Mouse (Mus musculus): ENCODE results near the gene Bcl2l1. TPM values are rescaled to one million over a fixed set of nuclear protein-coding genes. Genes with fewer than 3 reads are reported as not detected.

Gene Bcl2l1
- total and polyA plus RNA-seq, 3 experiments = 21.3 to 80.3 (median 34.5) TPM

GRCm38 (mm10) chr2:152734984-152735383 is 96.5 kb downstream of the Bcl2l1 start:
- peaks cover 6 to 11% of the 10 kb centered on the region in 2 experiments for H3K4me1 ChIP-seq (ENCODE audit: control insufficient read depth in 1 of 2, insufficient read depth in 2 of 2)
- peaks cover 6% of the 10 kb centered on the region for H3K9me3 ChIP-seq (replicated peaks; ENCODE audit: low read length)
- no peak overlapping the region for H3K27ac ChIP-seq (ENCODE audit: insufficient read depth, low read depth)
- DNase-seq (ENCODE audit: extremely low read depth) = peak; percentile 46
- H3K27me3 ChIP-seq (replicated peaks) = peaks cover 68% of the 10 kb centered on the region
- no peaks in the 10 kb centered on the region for H3K36me3 ChIP-seq (replicated peaks in 1 of 2; ENCODE audit: control insufficient read depth in 1 of 2, insufficient read depth in 1 of 2, low read length in 1 of 2)
- TF ChIP-seq CHD1 (IDR thresholded peaks at IDR 0.05; ENCODE audit: low read depth, low read length) = no peak
- no peak for TF ChIP-seq JUN (IDR thresholded peaks at IDR 0.05; ENCODE audit: insufficient read depth, low read depth, low read length)
- TF ChIP-seq ZNF384 (IDR thresholded peaks at IDR 0.05; ENCODE audit: low read depth, low read length) = peak; percentile 33; the same call in 1 of the 2 replicates
- TF ChIP-seq TCF12 (IDR thresholded peaks at IDR 0.05; ENCODE audit: low read depth, low read length) = 0 out of 2 replicates have a peak, but pooled peaks have one; percentile 23
- TF ChIP-seq SIN3A (IDR thresholded peaks at IDR 0.05; ENCODE audit: low read length) = peak; percentile 58; the same call in 1 of the 2 replicates
- peak; percentile 68; the same call in 1 of the 2 replicates for TF ChIP-seq MXI1 (IDR thresholded peaks at IDR 0.05; ENCODE audit: low read depth, low read length)
- TF ChIP-seq GABPA (IDR thresholded peaks at IDR 0.05; ENCODE audit: insufficient replicate concordance, low read depth, low read length) = no peak
- dilution Hi-C loops (cut with MboI; ENCODE audit: extremely low pct_ligation_motif_present, extremely low pct_unique_long_range_greater_than_20kb, low sequenced_read_pairs) = no loop called here
- no peaks in the 10 kb centered on the region for H3K79me2 ChIP-seq (replicated peaks; ENCODE audit: control insufficient read depth, extremely low read depth, insufficient read depth, poor library complexity, severe bottlenecking)
- in situ Hi-C loops (cut with MboI; ENCODE audit: low pct_ligation_motif_present, low pct_unique_long_range_greater_than_20kb, low sequenced_read_pairs) = loop anchor here (5.0 kb wide), 1 partner anchor 33 kb away; no protein-coding TSS in a partner anchor
- H3K9ac ChIP-seq (ENCODE audit: insufficient read depth, low read depth) = no peak overlapping the region
- no peak overlapping the region for H3K4me3 ChIP-seq (replicated peaks in 1 of 3; ENCODE audit: low read depth in 2 of 3, low read length in 2 of 3, poor library complexity in 1 of 3)
- peak overlapping the region; percentile 79 for H3K4me2 ChIP-seq (ENCODE audit: insufficient read depth, low read depth, poor library complexity, severe bottlenecking)

DNA sequence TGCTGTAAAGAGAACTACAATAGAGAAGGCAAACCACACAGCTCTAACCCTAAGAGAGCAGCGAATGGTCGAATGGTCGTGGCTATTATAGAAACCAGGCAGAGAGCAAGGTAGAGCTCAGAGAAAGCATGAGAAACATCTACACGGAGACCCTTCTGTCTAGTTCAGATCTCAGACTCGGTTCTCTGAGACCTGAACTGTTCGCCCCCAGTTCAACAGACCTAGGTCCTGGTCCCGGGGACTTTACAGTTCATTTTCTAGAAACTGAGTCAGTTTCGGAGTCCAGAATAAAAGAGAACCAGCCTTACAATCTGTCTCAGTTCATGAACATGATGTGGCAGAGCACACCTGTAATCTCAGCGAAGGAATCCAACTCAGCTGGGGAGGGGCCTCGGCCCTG is 97.0 kb downstream of the Bcl2l1 start:
- Histone ChIP-seq H3K4me3 (replicated peaks in 1 of 3; ENCODE audit: low read depth in 2 of 3, low read length in 2 of 3, poor library complexity in 1 of 3) (no peak overlapping the region), H3K27me3 (replicated peaks) (peaks cover 68% of the 10 kb centered on the region), H3K79me2 (replicated peaks; ENCODE audit: control insufficient read depth, extremely low read depth, insufficient read depth, poor library complexity, severe bottlenecking) (no peaks in the 10 kb centered on the region), H3K36me3 (replicated peaks in 1 of 2; ENCODE audit: control insufficient read depth in 1 of 2, insufficient read depth in 1 of 2, low read length in 1 of 2) (no peaks in the 10 kb centered on the region), H3K9me3 (replicated peaks; ENCODE audit: low read length) (peaks cover 6% of the 10 kb centered on the region), H3K27ac (ENCODE audit: insufficient read depth, low read depth) (no peak overlapping the region), H3K9ac (ENCODE audit: insufficient read depth, low read depth) (no peak overlapping the region), H3K4me1 (ENCODE audit: control insufficient read depth in 1 of 2, insufficient read depth in 2 of 2) (peaks cover 11% of the 10 kb centered on the region in 2 experiments), H3K4me2 (ENCODE audit: insufficient read depth, low read depth, poor library complexity, severe bottlenecking) (peak overlapping the region; percentile 79)
- dilution Hi-C loops (cut with MboI; ENCODE audit: extremely low pct_ligation_motif_present, extremely low pct_unique_long_range_greater_than_20kb, low sequenced_read_pairs) = no loop called here
- in situ Hi-C loops (cut with MboI; ENCODE audit: low pct_ligation_motif_present, low pct_unique_long_range_greater_than_20kb, low sequenced_read_pairs) = no loop called here
- DNase-seq (ENCODE audit: extremely low read depth) = no peak
- no peak for TF ChIP-seq JUN (IDR thresholded peaks at IDR 0.05; ENCODE audit: insufficient read depth, low read depth, low read length)
- TF ChIP-seq MXI1 (IDR thresholded peaks at IDR 0.05; ENCODE audit: low read depth, low read length) = no peak
- TF ChIP-seq GABPA (IDR thresholded peaks at IDR 0.05; ENCODE audit: insufficient replicate concordance, low read depth, low read length) = no peak
- no peak for TF ChIP-seq POLR2A (IDR thresholded peaks at IDR 0.05; ENCODE audit: low read depth, low read length)
- TF ChIP-seq UBTF (IDR thresholded peaks at IDR 0.05; ENCODE audit: low read depth, low read length) = no peak
- TF ChIP-seq CHD2 (IDR thresholded peaks at IDR 0.05; ENCODE audit: low read length) = no peak
- TF ChIP-seq ELF1 (IDR thresholded peaks at IDR 0.05; ENCODE audit: low read depth, low read length) = no peak
- no peak for TF ChIP-seq USF2 (conservative IDR thresholded peaks at IDR 0.05; ENCODE audit: low read depth, low read length)
- TF ChIP-seq USF1 (IDR thresholded peaks at IDR 0.05; ENCODE audit: low read depth, low read length) = no peak
- TF ChIP-seq RAD21 (IDR thresholded peaks at IDR 0.05; ENCODE audit: low read depth, low read length) = no peak
- TF ChIP-seq SIN3A (IDR thresholded peaks at IDR 0.05; ENCODE audit: low read length) = no peak
- TF ChIP-seq ZMIZ1 (IDR thresholded peaks at IDR 0.05; ENCODE audit: low read depth, low read length) = no peak
- TF ChIP-seq MYC (IDR thresholded peaks at IDR 0.05; ENCODE audit: low read depth, low read length) = no peak
- TF ChIP-seq CHD1 (IDR thresholded peaks at IDR 0.05; ENCODE audit: low read depth, low read length) = no peak
- no peak for TF ChIP-seq ZC3H11A (IDR thresholded peaks at IDR 0.05; ENCODE audit: low read depth, low read length)
- TF ChIP-seq ETS1 (conservative IDR thresholded peaks at IDR 0.05; ENCODE audit: low read depth, low read length) = no peak
- no peak for TF ChIP-seq MEF2A (IDR thresholded peaks at IDR 0.05; ENCODE audit: borderline replicate concordance, low read depth, low read length)
- TF ChIP-seq CTCF (conservative IDR thresholded peaks at IDR 0.05 in 1 of 2, IDR thresholded peaks at IDR 0.05 in 1 of 2; ENCODE audit: low read depth in 2 of 2, low read length in 2 of 2) = no peak

Data from CH12.LX (cell line).